Mouse (Mus musculus) embryonic facial prominence, embryonic 14.5 days (tissue): ENCODE measurements at regions not wholly inside any gene's neighbourhood (a gene's known extent, or its start where the extent isn't known, plus 50 kb on each side); places are given as distances from the start of the nearest gene placed in this dataset.

Experiments used
- ATAC-seq: fragments of 200-750 bp; cut with Nextera tagmentation; 2 replicates; pipeline ENCODE4 v1.8.0; 2017; ENCODE audit warnings: low read depth, moderate number of reproducible peaks, moderate TSS enrichment
- DNase-seq: peaks from one replicate; pipeline ENCODE4 v3.0.0-alpha.2; 2015; ENCODE audit warnings: low spot score
- H3K27ac ChIP-seq: fragments of 300-500 bp; sonication (generic); replicated peaks from 2 replicates; pipeline ENCODE4 v1.5.1; 2014; ENCODE audit warnings: low read depth, mild to moderate bottlenecking, low read length, moderate library complexity
- H3K27me3 ChIP-seq: fragments of 300-500 bp; sonication (generic); replicated peaks from 2 replicates; pipeline ENCODE4 v1.6.1; 2014; ENCODE audit warnings: low read length; ENCODE audit not compliant: control insufficient read depth, insufficient read depth
- H3K36me3 ChIP-seq: fragments of 300-500 bp; sonication (generic); 2 replicates; pipeline ENCODE4 v1.6.1; 2014; ENCODE audit warnings: low read length, mixed read lengths; ENCODE audit not compliant: control insufficient read depth, insufficient read depth
- H3K4me1 ChIP-seq: fragments of 300-500 bp; sonication (generic); 2 replicates; pipeline ENCODE4 v1.6.1; 2014; ENCODE audit warnings: antibody characterized with exemption, low read length; ENCODE audit not compliant: control insufficient read depth, insufficient read depth
- H3K4me2 ChIP-seq: fragments of 300-500 bp; sonication (generic); 2 replicates; pipeline ENCODE4 v1.6.1; 2014; ENCODE audit warnings: low read depth, mild to moderate bottlenecking, low read length, moderate library complexity, mixed read lengths
- H3K4me3 ChIP-seq: fragments of 300-500 bp; sonication (generic); 2 replicates; pipeline ENCODE4 v1.5.1; 2014; ENCODE audit warnings: low read depth, mild to moderate bottlenecking, low read length
- H3K9ac ChIP-seq: fragments of 300-500 bp; sonication (generic); 2 replicates; pipeline ENCODE4 v1.6.1; 2014; ENCODE audit warnings: low read depth, mild to moderate bottlenecking, low read length, moderate library complexity, mixed read lengths
- H3K9me3 ChIP-seq: fragments of 300-500 bp; sonication (generic); 2 replicates; pipeline ENCODE4 v1.6.1; 2016; ENCODE audit warnings: low read length; ENCODE audit not compliant: control insufficient read depth
- WGBS: fragments of 180-500 bp; shearing (Covaris S2); extraction: QIAGEN DNeasy Blood & Tissue Kit; methylation state at CpG from one replicate; pipeline ENCODE4 v1.1.7; 2014; 5-methylcytosine and 5-hydroxymethylcytosine counted together

- Histone ChIP-seq H3K4me3 (no peak overlapping the region), H3K4me1 (peaks cover 46% of the 10 kb centered on the region), H3K9ac (no peak overlapping the region), H3K4me2 (no peak overlapping the region), H3K27ac (0 out of 2 replicates have a peak overlapping the region, but pooled peaks have one; percentile 49), H3K9me3 (no peaks in the 10 kb centered on the region), H3K36me3 (no peaks in the 10 kb centered on the region), H3K27me3 (no peaks in the 10 kb centered on the region)
- 31% methylated on average over 3 of the region's 3 CpGs for WGBS
- ATAC-seq (no peak), DNase-seq (no peak)
These were observed 171.0 kb downstream of the Zfp36l1 start for GRCm38 (mm10) chr12:79941828-79942227.

DNA sequence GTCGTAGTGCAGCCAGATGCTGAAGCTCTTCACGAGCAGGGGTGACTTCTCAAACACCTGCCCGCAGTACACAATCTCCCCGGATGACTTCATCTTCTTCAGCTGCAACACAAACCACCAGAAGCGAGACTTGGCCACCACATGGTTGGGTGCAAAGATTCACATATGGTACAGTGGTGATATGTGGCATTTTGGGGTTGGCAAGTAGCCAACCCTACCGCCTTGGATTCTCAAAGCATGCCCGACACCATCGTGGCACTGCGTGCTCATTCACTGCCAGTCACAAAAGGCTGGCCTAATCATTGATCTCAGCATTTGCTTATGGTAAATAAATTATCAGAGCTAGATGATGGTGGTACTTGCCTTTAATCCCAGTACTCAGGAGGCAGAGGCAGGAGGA lies 173.4 kb downstream of the Zfp36l1 start:
- no peak overlapping the region for H3K4me3 ChIP-seq
- WGBS: 86% methylated on average over 9 of the region's 9 CpGs
- H3K9ac ChIP-seq: no peak overlapping the region
- DNase-seq: no peak
- no peaks in the 10 kb centered on the region for H3K36me3 ChIP-seq
- H3K27me3 ChIP-seq: no peaks in the 10 kb centered on the region
- H3K4me1 ChIP-seq: peaks cover 48% of the 10 kb centered on the region
- H3K9me3 ChIP-seq: no peaks in the 10 kb centered on the region
- no peak overlapping the region for H3K27ac ChIP-seq
- ATAC-seq: no peak
- no peak overlapping the region for H3K4me2 ChIP-seq

GRCm38 (mm10) chr12:79937876-79938275 lies 174.9 kb downstream of the Zfp36l1 start:
- no peaks in the 10 kb centered on the region for H3K27me3 ChIP-seq
- H3K4me3 ChIP-seq: no peak overlapping the region
- H3K4me2 ChIP-seq: no peak overlapping the region
- peaks cover 34% of the 10 kb centered on the region for H3K4me1 ChIP-seq
- WGBS: 94% methylated on average over 4 of the region's 4 CpGs
- no peak for ATAC-seq
- H3K27ac ChIP-seq: no peak overlapping the region
- no peaks in the 10 kb centered on the region for H3K9me3 ChIP-seq
- H3K36me3 ChIP-seq: no peaks in the 10 kb centered on the region
- no peak overlapping the region for H3K9ac ChIP-seq
- no peak for DNase-seq

DNA sequence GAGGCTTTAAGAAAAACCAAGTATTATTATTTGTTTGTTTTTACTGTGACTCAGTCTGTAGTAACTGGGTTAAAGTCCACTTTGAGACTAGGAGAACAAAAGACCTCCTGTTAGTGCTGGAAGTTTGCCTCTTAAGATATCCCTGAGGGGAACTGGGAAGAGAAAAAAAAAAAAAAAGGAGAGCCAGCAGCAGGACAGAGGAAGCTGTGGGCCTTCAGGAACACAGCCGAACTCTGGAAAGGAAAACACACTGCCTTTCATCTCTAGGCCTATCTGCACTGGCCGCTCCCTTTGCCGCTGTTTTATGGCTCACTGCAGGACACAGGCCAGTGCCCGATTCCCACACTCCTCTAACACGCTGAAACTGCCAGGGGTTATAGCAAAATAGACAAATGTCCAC lies 176.1 kb downstream of the Zfp36l1 start:
- Histone ChIP-seq H3K27ac (peak overlapping the region; percentile 74), H3K9ac (no peak overlapping the region), H3K4me2 (no peak overlapping the region), H3K36me3 (no peaks in the 10 kb centered on the region), H3K27me3 (no peaks in the 10 kb centered on the region), H3K4me1 (peaks cover 29% of the 10 kb centered on the region), H3K9me3 (no peaks in the 10 kb centered on the region), H3K4me3 (no peak overlapping the region)
- DNase-seq (peak; percentile 53), ATAC-seq (peak; percentile 31; the same call in 1 of the 2 replicates)
- 27% methylated on average over 5 of the region's 5 CpGs for WGBS

- Histone ChIP-seq H3K27me3 (no peaks in the 10 kb centered on the region), H3K36me3 (no peaks in the 10 kb centered on the region), H3K4me1 (peaks cover 46% of the 10 kb centered on the region), H3K9ac (no peak overlapping the region), H3K27ac (no peak overlapping the region), H3K9me3 (no peaks in the 10 kb centered on the region), H3K4me3 (no peak overlapping the region), H3K4me2 (no peak overlapping the region)
- no peak for ATAC-seq
- 66% methylated on average over 7 of the region's 7 CpGs for WGBS
- no peak for DNase-seq
These were observed 178.7 kb downstream of the Zfp36l1 start for GRCm38 (mm10) chr12:79934091-79934490.

GRCm38 (mm10) chr12:79932905-79933304 lies 179.9 kb downstream of the Zfp36l1 start:
- Histone ChIP-seq H3K27ac (no peak overlapping the region), H3K27me3 (no peaks in the 10 kb centered on the region), H3K4me1 (peaks cover 57% of the 10 kb centered on the region), H3K9ac (no peak overlapping the region), H3K9me3 (no peaks in the 10 kb centered on the region), H3K4me2 (no peak overlapping the region), H3K4me3 (no peak overlapping the region), H3K36me3 (no peaks in the 10 kb centered on the region)
- ATAC-seq: no peak
- no peak for DNase-seq
- 82% methylated on average over 7 of the region's 7 CpGs for WGBS

GRCm38 (mm10) chr12:79931455-79931854 lies 181.4 kb downstream of the Zfp36l1 start:
- no peaks in the 10 kb centered on the region for H3K9me3 ChIP-seq
- no peak overlapping the region for H3K9ac ChIP-seq
- peak; percentile 88 for DNase-seq
- ATAC-seq: peak; percentile 71; the same call in 1 of the 2 replicates
- H3K36me3 ChIP-seq: no peaks in the 10 kb centered on the region
- no peak overlapping the region for H3K4me2 ChIP-seq
- H3K4me3 ChIP-seq: no peak overlapping the region
- H3K27me3 ChIP-seq: no peaks in the 10 kb centered on the region
- H3K4me1 ChIP-seq: peaks cover 56% of the 10 kb centered on the region
- peak overlapping the region; percentile 6 for H3K27ac ChIP-seq
- WGBS: 40% methylated on average over 5 of the region's 5 CpGs

DNA sequence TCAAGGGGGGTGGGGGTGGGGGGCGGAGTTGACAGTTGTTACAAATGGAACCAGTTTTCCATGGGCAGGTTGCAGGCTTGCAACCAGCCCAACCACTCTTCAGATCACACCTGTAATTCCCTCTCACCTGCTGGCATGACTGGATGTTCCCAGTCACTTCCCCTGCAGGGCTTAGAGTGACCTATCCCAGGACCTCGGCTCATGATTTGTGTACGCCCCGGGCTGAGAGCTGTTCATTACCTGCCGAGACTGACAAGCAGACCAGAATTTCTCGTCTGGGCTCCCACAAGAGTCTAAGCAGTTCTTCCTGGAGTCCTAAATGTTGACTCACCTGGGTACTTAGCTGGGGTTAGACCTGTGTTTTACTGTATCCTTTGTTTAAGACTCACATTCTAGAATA lies 183.0 kb downstream of the Zfp36l1 start:
- Histone ChIP-seq H3K4me1 (peaks cover 65% of the 10 kb centered on the region), H3K27me3 (no peaks in the 10 kb centered on the region), H3K27ac (peak overlapping the region; percentile 96), H3K4me2 (no peak overlapping the region; the same call in 1 of the 2 replicates), H3K9ac (0 out of 2 replicates have a peak overlapping the region, but pooled peaks have one; percentile 25), H3K36me3 (no peaks in the 10 kb centered on the region), H3K4me3 (no peak overlapping the region), H3K9me3 (no peaks in the 10 kb centered on the region)
- ATAC-seq: no peak
- peak; percentile 75 for DNase-seq
- 64% methylated on average over 6 of the region's 6 CpGs for WGBS

- H3K9me3 ChIP-seq: no peaks in the 10 kb centered on the region
- DNase-seq: peak; percentile 93
- H3K4me1 ChIP-seq: peaks cover 74% of the 10 kb centered on the region
- 14% methylated on average over 6 of the region's 6 CpGs for WGBS
- no peak overlapping the region for H3K4me3 ChIP-seq
- H3K4me2 ChIP-seq: 0 out of 2 replicates have a peak overlapping the region, but pooled peaks have one; percentile 15
- peak overlapping the region; percentile 96 for H3K27ac ChIP-seq
- 0 out of 2 replicates have a peak overlapping the region, but pooled peaks have one; percentile 8 for H3K9ac ChIP-seq
- H3K36me3 ChIP-seq: no peaks in the 10 kb centered on the region
- ATAC-seq: peak; percentile 26
- H3K27me3 ChIP-seq: no peaks in the 10 kb centered on the region
These were observed 184.0 kb downstream of the Zfp36l1 start for GRCm38 (mm10) chr12:79928739-79929380.
